Mouse (Mus musculus) erythroid progenitor cell, adult 5-6 weeks (primary cell): ENCODE results near the gene Cyp46a1. TPM values are rescaled to one million over a fixed set of nuclear protein-coding genes. Genes with fewer than 3 reads are reported as not detected.

Experiments used
- ATAC-seq: replicated peaks from 2 replicates; pipeline ENCODE4 v1.8.0; 2016; ENCODE audit warnings: moderate number of reproducible peaks, mild to moderate bottlenecking, moderate TSS enrichment, inconsistent platforms; ENCODE audit not compliant: poor library complexity, low FRiP score, severe bottlenecking
- total RNA-seq, 2 experiments: library from RNA; stranded (forward) in 1 of 2; stranded (reverse) in 1 of 2; fragments of 150-400 nt in 1 of 2; fragments of 186-747, 209-891 nt in 1 of 2; gene quantifications; 2 replicates each; pipeline versions ENCODE4 v1.2.3 to v1.2.4; 2015 to 2017; ENCODE audit warnings: low replicate concordance in 2 of 2

The Cyp46a1 gene
- total RNA-seq (2015; ENCODE audit: low replicate concordance) (not detected in 2 replicates), total RNA-seq (2017; ENCODE audit: low replicate concordance) (not detected in 2 replicates)

- peak; percentile 50 for ATAC-seq
Measured at GRCm38 (mm10) chr12:108333895-108334445, at the start of gene Cyp46a1. Gene Cyp46a1 (plus strand): TSS chr12:108334381.

GRCm38 (mm10) chr12:108284455-108285224 is 49.5 kb upstream of the Cyp46a1 start:
- ATAC-seq: no peak

GRCm38 (mm10) chr12:108285225-108286011 is 48.8 kb upstream of the Cyp46a1 start:
- ATAC-seq: no peak

GRCm38 (mm10) chr12:108286381-108286780 is 47.8 kb upstream of the Cyp46a1 start:
- ATAC-seq: no peak

- no peak for ATAC-seq
Measured at GRCm38 (mm10) chr12:108287011-108287410, 47.2 kb upstream of the Cyp46a1 start.

- no peak for ATAC-seq
Measured at GRCm38 (mm10) chr12:108288127-108288880, 45.9 kb upstream of the Cyp46a1 start.

GRCm38 (mm10) chr12:108292419-108292818 is 41.8 kb upstream of the Cyp46a1 start:
- no peak for ATAC-seq

- peak; percentile 56; the same call in 1 of the 2 replicates for ATAC-seq
Measured at GRCm38 (mm10) chr12:108292957-108293356, 41.2 kb upstream of the Cyp46a1 start.

- ATAC-seq: no peak
Measured at GRCm38 (mm10) chr12:108294620-108295019, 39.6 kb upstream of the Cyp46a1 start.

- no peak for ATAC-seq
Measured at GRCm38 (mm10) chr12:108297033-108297432, 37.1 kb upstream of the Cyp46a1 start.

- no peak for ATAC-seq
Measured at GRCm38 (mm10) chr12:108301006-108301405, 33.2 kb upstream of the Cyp46a1 start.

GRCm38 (mm10) chr12:108303778-108304365 is 30.3 kb upstream of the Cyp46a1 start:
- ATAC-seq: no peak

GRCm38 (mm10) chr12:108305172-108305571 is 29.0 kb upstream of the Cyp46a1 start:
- no peak for ATAC-seq

- no peak for ATAC-seq
Measured at GRCm38 (mm10) chr12:108305812-108306794, 28.1 kb upstream of the Cyp46a1 start, which contains the start of gene Hhipl1. Gene Hhipl1 (plus strand): TSS chr12:108306270.

- no peak for ATAC-seq
Measured at GRCm38 (mm10) chr12:108307553-108307952, 26.6 kb upstream of the Cyp46a1 start.

GRCm38 (mm10) chr12:108308363-108308856 is 25.8 kb upstream of the Cyp46a1 start:
- no peak for ATAC-seq

- ATAC-seq: no peak
Measured at GRCm38 (mm10) chr12:108309116-108309794, 24.9 kb upstream of the Cyp46a1 start.
